Mouse (Mus musculus) induced T-regulatory cell, adult 2 months (primary cell): ENCODE measurements around the gene Dgki.

Source experiments
- DNase-seq: peaks from one replicate; pipeline ENCODE4 v3.0.0-alpha.2; 2012; ENCODE audit warnings: low read depth

The Dgki gene

GRCm38 (mm10) chr6:37063266-37063665 is 236.7 kb downstream of the Dgki start:
- no peak for DNase-seq

DNA sequence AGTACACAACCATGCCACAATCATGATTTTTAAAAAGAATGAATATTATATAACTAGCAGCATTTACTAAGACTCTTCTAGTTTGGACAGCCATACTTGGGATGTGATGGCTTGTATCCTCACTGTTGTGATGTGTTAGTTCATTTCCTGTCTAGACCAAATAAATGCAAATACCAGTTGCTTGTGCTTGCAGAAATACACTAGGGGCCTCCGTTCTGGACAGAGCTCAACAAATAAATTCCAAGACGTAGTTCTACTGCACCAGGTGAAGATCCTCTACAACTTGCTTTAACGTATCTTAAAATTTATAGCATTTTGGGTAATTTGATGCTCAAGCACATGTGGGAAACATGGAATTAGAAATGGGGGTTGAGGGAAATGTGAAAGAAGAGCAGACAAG is 239.9 kb downstream of the Dgki start:
- DNase-seq = no peak

DNA sequence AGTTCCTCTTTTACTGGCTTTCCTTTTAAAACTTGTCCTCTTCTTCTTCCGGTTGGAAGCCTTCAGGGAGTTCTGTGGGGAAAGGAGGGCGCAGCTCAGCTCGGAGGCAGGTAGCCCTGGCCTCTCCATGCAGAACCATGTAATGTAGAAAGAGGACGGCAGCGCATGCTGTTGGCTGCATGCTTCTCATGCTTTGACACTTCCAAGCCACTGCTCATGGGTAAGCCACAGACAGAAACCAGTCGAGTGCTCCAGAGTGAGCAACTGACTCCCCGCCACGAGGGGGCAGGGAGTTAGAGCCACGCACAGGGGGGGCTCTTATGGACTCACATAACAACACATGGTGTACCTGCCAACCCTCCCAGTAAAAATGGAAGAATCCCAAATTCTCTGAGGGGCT is 242.0 kb downstream of the Dgki start:
- DNase-seq = no peak

GRCm38 (mm10) chr6:37057536-37057935 is 242.4 kb downstream of the Dgki start:
- no peak for DNase-seq

DNA sequence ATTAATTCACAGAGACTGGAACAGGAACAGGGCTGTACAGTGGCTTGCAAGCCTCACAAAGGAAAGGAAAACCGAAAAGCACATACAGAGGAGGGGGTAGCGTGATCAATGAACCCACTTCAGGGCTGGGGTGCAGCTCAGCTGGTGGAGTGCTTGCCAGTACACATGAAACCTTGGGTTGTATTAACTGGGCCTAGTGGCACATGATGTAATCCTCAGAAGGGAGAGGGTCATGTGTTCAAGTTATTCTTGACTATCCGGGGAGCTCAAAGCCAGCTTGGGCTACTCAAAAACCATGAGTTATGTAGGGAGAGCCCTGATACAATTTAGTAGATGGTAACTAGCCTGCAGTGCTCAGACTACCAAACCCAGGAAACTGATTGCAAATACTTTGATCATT is 244.3 kb downstream of the Dgki start:
- no peak for DNase-seq

- peak; percentile 35 for DNase-seq
These were observed 244.9 kb downstream of the Dgki start for GRCm38 (mm10) chr6:37055128-37055527.

DNA sequence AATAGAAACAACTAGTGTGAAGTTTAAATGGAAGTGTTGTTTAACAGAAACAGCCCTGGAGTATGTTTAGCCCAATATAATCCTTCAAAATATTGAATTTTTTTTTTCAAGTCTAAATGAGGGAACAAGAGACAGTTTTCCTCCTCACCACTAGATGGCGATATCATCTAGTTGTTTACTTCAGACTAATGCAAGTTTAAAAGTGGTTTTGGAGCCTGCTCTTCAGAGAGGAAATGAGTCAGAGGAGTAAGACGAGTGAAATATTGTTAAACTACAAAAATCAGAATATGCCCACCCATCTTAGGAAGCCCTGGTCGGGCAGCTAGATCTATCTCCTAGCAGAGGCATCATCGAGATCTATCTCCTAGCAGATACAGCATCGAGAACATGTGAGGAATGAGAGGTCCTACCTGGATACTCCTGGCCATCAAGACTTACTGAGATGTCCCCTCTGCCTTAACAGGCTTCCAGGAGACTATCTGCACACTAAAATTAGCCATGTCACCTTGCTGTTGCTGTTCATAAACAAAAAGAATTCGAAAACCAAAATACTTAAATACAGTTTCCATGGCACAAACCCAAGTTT is 245.5 kb downstream of the Dgki start:
- peak; percentile 68 for DNase-seq

DNA sequence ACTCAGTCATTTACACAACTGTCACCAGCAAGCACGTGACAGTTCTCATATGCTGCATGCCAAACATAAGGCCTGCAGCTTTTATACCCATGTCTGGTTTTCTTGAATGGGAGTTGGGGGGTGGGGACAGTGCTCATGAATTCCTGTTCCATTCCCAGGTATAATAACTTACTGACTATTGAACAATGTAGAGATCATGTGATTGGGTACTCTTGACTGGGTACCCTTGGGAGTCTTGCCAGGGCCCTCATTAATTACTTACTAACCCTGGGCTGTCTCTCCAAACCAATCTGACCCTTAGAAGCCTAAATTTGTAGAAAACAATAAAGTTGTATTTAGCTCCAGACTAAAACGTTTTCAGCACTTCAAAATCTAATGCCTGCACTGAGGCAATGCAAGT is 246.6 kb downstream of the Dgki start:
- DNase-seq = no peak

DNA sequence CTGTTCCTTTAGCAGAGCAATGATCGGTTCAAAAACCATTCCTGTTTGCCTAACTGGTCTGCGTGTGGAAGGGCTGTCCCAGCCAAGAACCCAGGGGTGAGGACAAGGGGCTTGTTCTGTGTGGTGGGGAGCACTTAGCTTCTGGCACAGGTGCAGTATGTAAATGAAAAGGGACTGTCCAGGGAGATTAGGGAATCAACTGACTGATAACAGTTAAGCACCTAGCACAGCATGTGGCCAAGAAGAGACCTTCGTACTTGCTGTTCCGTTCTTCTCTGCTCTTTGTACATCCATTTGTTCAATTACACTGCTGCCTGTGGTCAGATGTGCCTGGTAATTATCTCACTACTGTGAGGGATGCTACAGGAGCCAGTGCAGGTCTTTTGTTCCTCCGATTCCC is 248.3 kb downstream of the Dgki start:
- no peak for DNase-seq

- no peak for DNase-seq
These were observed 248.8 kb downstream of the Dgki start for GRCm38 (mm10) chr6:37051150-37051549.

GRCm38 (mm10) chr6:37047611-37048129 is 252.3 kb downstream of the Dgki start:
- DNase-seq = no peak

DNA sequence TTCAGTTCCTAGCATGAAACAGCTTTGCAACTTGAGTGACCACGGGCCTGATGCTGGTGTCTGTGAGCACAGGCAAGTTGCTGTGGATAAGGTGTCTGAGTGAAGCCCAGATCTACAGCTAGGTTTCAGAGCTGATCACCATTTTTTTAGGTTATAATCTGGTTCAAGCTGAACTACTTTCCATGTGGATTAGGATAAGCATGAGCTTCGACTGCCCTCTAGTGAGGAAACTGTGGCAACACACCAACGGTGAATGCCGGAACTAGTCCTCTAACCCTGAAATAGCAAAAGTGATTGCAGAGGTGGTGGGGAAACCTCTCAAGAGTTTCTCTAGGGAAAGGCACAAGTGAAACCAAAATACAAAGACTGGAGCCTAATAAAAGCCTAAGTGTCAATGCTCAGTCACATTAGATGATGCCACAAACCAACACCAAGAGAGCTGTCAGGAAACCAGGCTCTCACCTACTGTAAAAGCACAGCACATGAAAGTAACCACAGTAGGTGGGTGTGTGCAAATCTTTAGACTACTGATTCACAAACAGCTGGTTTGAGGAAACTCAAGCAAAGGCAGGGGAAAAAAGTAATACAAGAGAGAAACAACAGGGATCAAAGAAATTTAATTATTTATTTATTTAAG is 253.7 kb downstream of the Dgki start:
- DNase-seq = peak; percentile 35

GRCm38 (mm10) chr6:37044796-37045195 is 255.2 kb downstream of the Dgki start:
- DNase-seq = no peak

DNA sequence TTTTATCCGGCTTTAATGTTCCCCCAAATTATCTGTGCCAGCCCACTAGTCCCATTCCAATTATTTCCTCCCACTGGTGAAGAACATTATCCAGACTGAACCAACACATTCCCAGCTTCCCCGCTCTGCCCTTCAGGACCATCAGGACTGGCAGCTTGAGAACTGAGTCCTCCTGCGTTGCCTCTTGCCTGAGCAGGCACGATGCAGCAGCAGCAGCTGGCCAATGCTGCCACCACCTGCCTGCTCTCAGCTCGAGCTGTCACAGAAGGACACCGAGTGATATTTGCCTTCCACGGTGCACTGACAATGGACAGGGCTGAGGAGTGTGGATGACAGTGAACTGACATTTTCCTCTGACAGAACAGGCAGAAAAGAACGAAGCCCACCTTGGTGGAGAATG is 261.5 kb downstream of the Dgki start:
- no peak for DNase-seq

DNA sequence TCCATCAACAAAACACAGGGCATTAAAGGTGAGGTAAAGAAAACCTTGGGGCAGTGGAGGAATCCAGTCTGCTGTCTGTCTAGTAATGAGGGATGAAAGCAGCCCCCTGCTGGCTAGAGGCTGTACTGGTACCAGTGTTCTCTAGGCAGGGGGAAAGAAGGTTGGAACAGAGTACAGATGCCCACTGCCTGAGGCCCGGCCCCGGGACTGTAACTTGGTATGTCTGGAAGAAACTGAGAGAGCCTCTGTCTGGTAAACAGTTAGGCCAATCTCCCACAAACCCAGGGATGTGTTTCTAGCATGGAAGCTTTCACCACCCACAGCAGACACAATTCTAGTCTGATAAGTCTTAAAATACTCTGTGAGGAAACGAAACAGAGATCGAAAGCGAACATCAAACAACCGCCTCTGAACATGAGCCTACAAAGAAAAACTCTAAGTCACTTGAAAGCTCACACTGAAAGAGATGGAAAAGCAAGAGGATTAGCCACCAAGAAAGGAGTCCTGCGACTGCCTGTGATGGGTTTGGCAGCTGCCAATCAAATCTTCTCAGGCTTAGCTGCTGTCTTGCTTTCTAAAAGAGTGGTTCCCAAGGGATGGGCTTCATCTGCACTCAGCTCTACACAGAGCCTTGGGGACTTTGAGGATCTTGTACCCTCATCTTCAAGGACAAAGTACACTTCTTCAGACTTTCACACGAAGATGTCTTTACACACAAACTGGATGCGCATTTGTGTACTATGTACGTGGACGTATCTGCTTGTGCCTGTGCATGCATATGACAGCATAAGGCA is 262.7 kb downstream of the Dgki start:
- DNase-seq = peak; percentile 22

DNA sequence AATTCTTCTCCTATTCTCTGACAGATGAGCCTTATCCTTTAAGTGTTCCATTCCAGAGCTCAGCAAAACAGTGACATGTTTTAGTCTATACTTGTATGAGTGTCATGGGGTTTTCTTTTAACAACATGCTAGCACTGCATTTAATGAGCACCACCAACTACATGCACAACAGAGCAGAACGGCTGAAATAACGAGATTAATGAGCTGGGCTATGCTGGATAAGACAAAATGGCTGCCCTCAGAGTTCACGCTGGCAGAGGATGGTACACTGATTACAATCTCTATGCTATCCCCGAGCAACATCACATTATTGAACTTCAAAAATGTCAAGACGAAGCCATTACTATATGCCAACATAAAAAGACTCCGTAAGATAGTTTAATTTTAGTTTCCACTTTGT is 264.3 kb downstream of the Dgki start:
- DNase-seq = no peak

DNA sequence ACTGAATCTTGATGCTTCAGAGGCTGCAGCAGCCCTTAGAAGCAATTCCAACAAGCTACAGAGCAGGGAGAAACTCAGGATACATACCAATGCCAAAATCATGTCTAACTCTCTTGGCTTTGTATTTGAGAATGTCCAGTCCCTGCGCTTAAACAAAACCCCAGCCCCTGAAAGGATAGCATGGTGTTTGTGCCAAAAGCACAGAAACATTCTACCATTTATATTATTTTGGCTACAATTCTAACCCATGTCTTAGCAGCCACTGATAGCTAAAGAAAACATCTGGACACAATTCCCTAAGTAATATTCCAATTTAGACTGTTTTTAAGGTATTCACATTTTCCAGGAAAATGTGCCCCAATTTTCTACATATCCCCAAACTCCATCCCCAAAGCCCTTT is 269.0 kb downstream of the Dgki start:
- DNase-seq = no peak

DNA sequence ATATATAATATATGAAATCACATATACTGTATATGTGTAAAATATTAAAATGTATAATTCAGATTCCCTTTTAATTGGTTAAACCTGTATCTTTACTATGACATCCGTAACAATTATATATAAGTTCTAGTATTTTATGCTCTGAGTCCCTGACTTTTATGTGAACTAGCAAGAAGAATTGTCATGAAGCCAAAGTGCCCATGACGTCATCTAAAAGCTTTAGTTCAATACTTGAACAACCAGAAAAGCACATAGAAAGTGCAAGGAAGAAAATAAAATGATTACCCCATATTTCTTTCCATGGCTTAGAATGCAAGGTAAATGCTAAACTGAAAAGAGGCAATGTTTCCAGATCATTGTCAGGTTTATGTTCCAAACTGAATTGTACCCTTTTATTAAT is 269.6 kb downstream of the Dgki start:
- no peak for DNase-seq

GRCm38 (mm10) chr6:37028841-37029240 is 271.1 kb downstream of the Dgki start:
- DNase-seq = no peak

DNA sequence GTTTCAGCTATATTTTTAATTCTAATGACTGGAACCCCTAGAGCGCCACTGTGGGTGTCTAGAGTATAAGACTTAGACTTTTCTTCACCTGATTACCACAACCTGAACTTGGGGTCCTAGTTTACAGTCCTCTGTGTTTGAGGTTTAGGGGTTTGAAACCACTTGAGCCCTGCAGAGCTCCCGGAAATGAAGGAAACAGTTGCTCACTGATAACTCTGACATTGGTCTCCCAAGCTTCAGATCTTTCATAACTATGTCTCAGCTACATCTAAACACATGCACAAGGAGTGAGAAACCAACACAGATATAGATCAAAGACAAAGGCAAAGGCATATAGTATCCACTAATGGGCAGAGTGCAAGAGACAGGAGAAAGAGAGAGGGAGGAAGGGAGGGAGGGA is 271.7 kb downstream of the Dgki start:
- no peak for DNase-seq

GRCm38 (mm10) chr6:37026343-37027243 is 273.4 kb downstream of the Dgki start:
- no peak for DNase-seq

GRCm38 (mm10) chr6:37016046-37016445 is 283.9 kb downstream of the Dgki start:
- DNase-seq = no peak
